Mouse (Mus musculus) liver, postnatal 0 days (tissue): ENCODE data around the gene Mettl23.

Experiments
- CTCF ChIP-seq: sonication (generic); IDR thresholded peaks from 2 replicates; pipeline ENCODE4 v1.5.1; 2016; ENCODE audit warnings: antibody characterized with exemption, low read depth
- EP300 ChIP-seq: IDR thresholded peaks from 2 replicates; pipeline ENCODE4 v1.6.1; 2016; ENCODE audit warnings: antibody characterized with exemption, low read depth, mild to moderate bottlenecking

- no peak for TF ChIP-seq CTCF
- no peak for TF ChIP-seq EP300
These were observed 4.4 kb downstream of the Mettl23 start for GRCm38 (mm10) chr11:116847187-116848085.
